Mouse (Mus musculus) embryonic facial prominence, embryonic 13.5 days (tissue): ENCODE results near the gene Srl. TPM values are rescaled to one million over a fixed set of nuclear protein-coding genes. Genes with fewer than 3 reads are reported as not detected.

Source experiments
- ATAC-seq: fragments of 200-750 bp; cut with Nextera tagmentation; 2 replicates; pipeline ENCODE4 v1.8.0; 2017; ENCODE audit warnings: low read depth; ENCODE audit not compliant: insufficient number of reproducible peaks, insufficient read depth, low FRiP score, low TSS enrichment
- H3K27ac ChIP-seq: fragments of 300-500 bp; sonication (generic); 2 replicates; pipeline ENCODE4 v1.5.1; 2015; ENCODE audit warnings: moderate library complexity, mild to moderate bottlenecking, inconsistent platforms
- H3K27me3 ChIP-seq: fragments of 300-500 bp; sonication (generic); 2 replicates; pipeline ENCODE4 v1.6.1; 2015; ENCODE audit warnings: mild to moderate bottlenecking, inconsistent platforms
- H3K36me3 ChIP-seq: fragments of 300-500 bp; sonication (generic); 2 replicates; pipeline ENCODE4 v1.6.1; 2015; ENCODE audit warnings: mild to moderate bottlenecking, inconsistent platforms
- H3K4me1 ChIP-seq: fragments of 300-500 bp; sonication (generic); 2 replicates; pipeline ENCODE4 v1.6.1; 2015; ENCODE audit warnings: inconsistent platforms
- H3K4me2 ChIP-seq: fragments of 300-500 bp; sonication (generic); 2 replicates; pipeline ENCODE4 v1.6.1; 2015; ENCODE audit warnings: moderate library complexity, mild to moderate bottlenecking, inconsistent platforms
- H3K4me3 ChIP-seq: fragments of 300-500 bp; sonication (generic); 2 replicates; pipeline ENCODE4 v1.5.1; 2015; ENCODE audit warnings: mild to moderate bottlenecking, inconsistent platforms
- H3K9ac ChIP-seq: fragments of 300-500 bp; sonication (generic); 2 replicates; pipeline ENCODE4 v1.6.1; 2015; ENCODE audit warnings: mild to moderate bottlenecking, inconsistent platforms
- H3K9me3 ChIP-seq: fragments of 300-500 bp; sonication (generic); 2 replicates; pipeline ENCODE4 v1.6.1; 2016; ENCODE audit warnings: inconsistent platforms
- WGBS: fragments of 180-500 bp; shearing (Covaris S2); methylation state at CpG from one replicate; pipeline ENCODE4 v1.1.7; 2015; ENCODE audit warnings: mixed read lengths; 5-methylcytosine and 5-hydroxymethylcytosine counted together
- polyA plus RNA-seq: library from polyadenylated mRNA; unstranded; fragments of >200 nt; fragmentation: Nextera tagmentation; extraction: Ambion mirVana; gene quantifications from 2 replicates; pipeline ENCODE4 v1.2.1, GENCODE M21; 2015

Gene Srl
- polyA plus RNA-seq, 1 experiment from 2014 or later, result 21.1 TPM

DNA sequence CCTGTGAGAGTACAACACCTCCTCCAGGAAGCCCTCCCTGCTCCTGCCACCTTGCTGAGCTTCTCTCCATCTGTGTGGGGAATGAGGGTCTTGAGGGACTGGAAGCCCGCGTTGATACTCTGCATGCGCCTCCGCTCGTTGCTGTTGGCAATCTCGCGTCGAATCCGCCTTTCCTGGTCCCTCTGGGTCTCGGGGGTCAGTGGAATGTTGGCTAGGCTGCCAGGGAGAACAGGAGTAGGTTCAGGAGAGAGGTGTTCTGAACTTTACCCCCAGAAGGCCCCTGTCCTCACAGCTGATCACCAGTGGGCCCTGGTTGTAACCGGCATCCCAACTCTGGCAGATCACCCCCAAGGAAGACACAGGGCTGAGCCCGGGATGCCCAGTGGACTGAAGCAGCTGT, 10.3 kb upstream of the Srl start:
- H3K27me3 ChIP-seq, result no peaks in the 10 kb centered on the region
- H3K36me3 ChIP-seq, result peaks cover 49% of the 10 kb centered on the region
- 86% methylated on average over 12 of the region's 12 CpGs for WGBS
- peak overlapping the region; percentile 96 for H3K27ac ChIP-seq
- peaks cover 45% of the 10 kb centered on the region for H3K4me1 ChIP-seq
- ATAC-seq, result no peak
- H3K9ac ChIP-seq, result peak overlapping the region; percentile 59; the same call in 1 of the 2 replicates
- 0 out of 2 replicates have a peak overlapping the region, but pooled peaks have one; percentile 47 for H3K4me2 ChIP-seq
- no peaks in the 10 kb centered on the region for H3K9me3 ChIP-seq
- H3K4me3 ChIP-seq, result no peak overlapping the region

DNA sequence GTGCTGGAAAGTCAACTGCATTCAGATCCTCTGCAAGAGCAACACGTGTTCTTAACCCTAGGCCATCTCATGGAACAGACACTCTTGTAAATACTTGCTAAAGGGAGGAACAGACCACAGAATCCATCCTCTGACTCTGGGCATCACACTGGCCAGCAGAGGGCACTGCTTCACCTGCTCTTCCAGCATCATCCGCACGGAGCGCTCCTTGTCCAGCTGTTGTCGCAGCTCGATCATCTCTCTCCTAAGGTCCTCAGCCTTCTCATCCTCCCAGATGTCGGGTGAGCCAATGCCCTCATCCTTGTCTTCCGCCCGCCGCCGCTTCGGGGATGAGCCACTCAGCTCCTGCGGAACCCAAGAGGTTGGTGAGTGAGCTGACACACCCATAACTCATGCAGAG, 9.4 kb upstream of the Srl start:
- H3K9me3 ChIP-seq, result no peaks in the 10 kb centered on the region
- no peak overlapping the region for H3K9ac ChIP-seq
- H3K27ac ChIP-seq, result 0 out of 2 replicates have a peak overlapping the region, but pooled peaks have one; percentile 96
- peaks cover 39% of the 10 kb centered on the region for H3K4me1 ChIP-seq
- no peaks in the 10 kb centered on the region for H3K27me3 ChIP-seq
- no peak overlapping the region for H3K4me3 ChIP-seq
- ATAC-seq, result no peak
- H3K4me2 ChIP-seq, result no peak overlapping the region
- 35% methylated on average over 13 of the region's 13 CpGs for WGBS
- H3K36me3 ChIP-seq, result peaks cover 56% of the 10 kb centered on the region

DNA sequence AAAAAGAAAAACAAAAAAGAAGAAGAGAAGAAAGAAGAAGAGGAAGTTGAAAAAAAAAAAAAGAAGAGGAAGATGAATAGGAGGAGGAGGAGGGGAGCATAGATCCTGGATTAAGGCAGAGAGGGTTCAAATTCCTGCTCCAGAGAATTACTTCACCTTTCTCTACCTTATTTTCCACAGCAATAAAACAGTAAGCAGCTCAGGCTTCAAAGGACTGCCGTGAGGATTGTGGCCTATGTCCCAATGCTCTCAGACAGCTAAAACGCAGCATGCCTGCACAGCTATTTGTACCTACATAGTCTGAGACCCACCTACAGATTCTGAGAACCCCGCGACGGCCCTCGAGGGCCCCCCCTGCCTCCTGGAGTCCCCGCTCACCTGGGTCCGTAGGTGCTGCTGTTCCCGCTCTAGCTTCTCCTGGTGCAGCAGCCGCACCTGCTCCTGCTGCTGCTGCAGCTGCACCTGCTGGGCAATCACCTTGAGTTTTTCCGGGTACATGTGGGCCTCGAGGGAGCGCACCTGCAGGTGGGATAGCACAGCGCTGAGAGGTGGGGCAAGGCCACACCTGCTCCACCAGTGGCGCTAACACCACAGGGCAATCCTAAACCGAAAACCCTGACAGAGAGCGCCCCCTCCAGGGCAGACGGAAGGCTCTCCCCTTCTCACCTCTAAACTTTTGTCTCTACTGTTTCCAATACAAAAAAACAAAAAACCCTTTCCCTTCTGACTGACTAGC, 7.5 kb upstream of the Srl start:
- no peak for ATAC-seq
- no peak overlapping the region for H3K4me3 ChIP-seq
- no peaks in the 10 kb centered on the region for H3K9me3 ChIP-seq
- peaks cover 63% of the 10 kb centered on the region for H3K36me3 ChIP-seq
- WGBS, result 88% methylated on average over 18 of the region's 18 CpGs
- no peak overlapping the region for H3K9ac ChIP-seq
- no peak overlapping the region for H3K27ac ChIP-seq
- H3K27me3 ChIP-seq, result no peaks in the 10 kb centered on the region
- no peak overlapping the region for H3K4me2 ChIP-seq
- H3K4me1 ChIP-seq, result peaks cover 30% of the 10 kb centered on the region

DNA sequence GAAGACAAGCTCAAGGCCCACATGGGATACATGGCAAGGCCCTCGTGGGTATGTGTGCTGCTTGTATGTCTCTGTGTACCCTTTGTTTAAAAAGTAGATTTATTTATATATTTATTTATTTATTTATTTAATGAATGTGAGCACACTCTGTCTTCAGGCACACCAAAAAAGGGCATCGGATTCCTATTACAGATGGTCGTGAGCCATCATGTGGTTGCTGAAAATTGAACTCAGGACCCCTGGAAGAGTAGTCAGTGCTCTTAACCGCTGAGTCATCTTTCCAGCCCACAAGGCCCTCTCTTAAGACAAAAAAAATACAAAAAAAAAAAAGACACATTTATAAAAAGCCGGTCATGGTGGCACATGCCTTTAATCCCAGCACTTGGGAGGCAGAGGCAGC, 6.0 kb upstream of the Srl start:
- H3K4me1 ChIP-seq, result peaks cover 16% of the 10 kb centered on the region
- H3K9me3 ChIP-seq, result no peaks in the 10 kb centered on the region
- H3K27me3 ChIP-seq, result no peaks in the 10 kb centered on the region
- ATAC-seq, result no peak
- H3K4me3 ChIP-seq, result no peak overlapping the region
- H3K9ac ChIP-seq, result no peak overlapping the region
- WGBS, result 81% methylated on average over 5 of the region's 5 CpGs
- peaks cover 63% of the 10 kb centered on the region for H3K36me3 ChIP-seq
- no peak overlapping the region for H3K4me2 ChIP-seq
- no peak overlapping the region for H3K27ac ChIP-seq

DNA sequence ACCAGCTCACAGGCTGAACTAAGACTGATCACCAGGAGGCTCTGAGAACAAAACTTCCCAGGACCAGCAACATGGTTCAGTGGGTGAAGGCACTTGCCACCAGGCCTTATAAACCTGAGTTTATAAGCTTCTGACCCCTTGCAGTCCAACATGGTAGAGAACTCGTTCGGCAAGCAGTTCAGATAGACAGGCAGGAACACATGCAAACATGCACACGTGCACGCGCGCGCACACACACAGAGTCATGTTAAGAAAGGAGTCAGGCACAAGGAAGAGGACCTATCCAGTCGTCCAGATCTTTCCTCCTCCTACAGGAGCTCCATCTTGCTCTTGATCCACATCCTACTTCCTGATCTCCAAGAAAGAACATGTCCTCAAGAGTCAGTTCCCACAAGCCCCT, 5.2 kb upstream of the Srl start:
- ATAC-seq, result no peak
- no peak overlapping the region for H3K4me3 ChIP-seq
- H3K9me3 ChIP-seq, result no peaks in the 10 kb centered on the region
- H3K36me3 ChIP-seq, result peaks cover 63% of the 10 kb centered on the region
- no peak overlapping the region for H3K9ac ChIP-seq
- WGBS, result 94% methylated on average over 8 of the region's 8 CpGs
- no peak overlapping the region for H3K27ac ChIP-seq
- H3K27me3 ChIP-seq, result no peaks in the 10 kb centered on the region
- H3K4me1 ChIP-seq, result peaks cover 13% of the 10 kb centered on the region
- no peak overlapping the region for H3K4me2 ChIP-seq

DNA sequence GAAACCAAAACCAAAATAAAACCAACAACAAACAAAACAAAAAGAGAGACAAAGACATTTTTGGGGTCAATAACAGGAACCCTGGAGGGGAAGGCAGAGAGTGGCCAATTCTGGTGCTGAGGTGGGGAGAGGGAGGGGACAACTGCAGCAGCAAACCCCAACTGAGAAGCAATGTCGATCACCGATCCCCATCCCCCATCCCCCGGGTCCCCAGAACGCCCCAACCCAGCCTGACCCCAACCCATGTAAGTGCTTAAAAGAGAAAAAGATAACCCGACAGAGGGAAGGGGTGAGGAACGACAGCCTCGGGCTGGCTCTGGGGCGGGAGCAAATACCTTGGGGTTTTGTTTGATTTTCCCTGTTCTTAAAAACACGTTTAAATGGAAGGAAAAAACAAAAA, 3.2 kb upstream of the Srl start:
- no peak overlapping the region for H3K4me2 ChIP-seq
- 82% methylated on average over 9 of the region's 9 CpGs for WGBS
- H3K27me3 ChIP-seq, result no peaks in the 10 kb centered on the region
- no peak for ATAC-seq
- H3K36me3 ChIP-seq, result peaks cover 50% of the 10 kb centered on the region
- peaks cover 5% of the 10 kb centered on the region for H3K4me1 ChIP-seq
- H3K9ac ChIP-seq, result no peak overlapping the region
- no peaks in the 10 kb centered on the region for H3K9me3 ChIP-seq
- H3K27ac ChIP-seq, result no peak overlapping the region
- no peak overlapping the region for H3K4me3 ChIP-seq

DNA sequence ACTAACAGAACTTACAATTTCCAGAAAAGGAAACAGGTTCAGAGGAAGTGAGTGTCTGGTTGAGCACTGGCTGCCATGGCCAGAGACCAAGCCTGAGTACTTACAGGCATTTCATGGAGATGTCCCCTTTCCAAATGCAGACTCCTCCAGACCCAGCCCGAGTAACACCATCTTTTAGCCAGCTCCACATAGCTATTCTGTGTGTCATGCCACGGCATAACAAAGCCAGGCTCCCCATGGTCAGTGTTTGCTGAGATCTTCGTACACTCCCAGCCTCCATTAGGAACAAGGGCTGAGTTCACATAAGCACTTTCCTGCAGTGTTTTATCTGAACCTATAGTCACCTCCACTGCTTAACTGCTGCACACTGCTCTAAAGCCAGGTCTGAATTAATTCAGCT, 1.6 kb upstream of the Srl start:
- 88% methylated on average over 3 of the region's 3 CpGs for WGBS
- no peaks in the 10 kb centered on the region for H3K9me3 ChIP-seq

DNA sequence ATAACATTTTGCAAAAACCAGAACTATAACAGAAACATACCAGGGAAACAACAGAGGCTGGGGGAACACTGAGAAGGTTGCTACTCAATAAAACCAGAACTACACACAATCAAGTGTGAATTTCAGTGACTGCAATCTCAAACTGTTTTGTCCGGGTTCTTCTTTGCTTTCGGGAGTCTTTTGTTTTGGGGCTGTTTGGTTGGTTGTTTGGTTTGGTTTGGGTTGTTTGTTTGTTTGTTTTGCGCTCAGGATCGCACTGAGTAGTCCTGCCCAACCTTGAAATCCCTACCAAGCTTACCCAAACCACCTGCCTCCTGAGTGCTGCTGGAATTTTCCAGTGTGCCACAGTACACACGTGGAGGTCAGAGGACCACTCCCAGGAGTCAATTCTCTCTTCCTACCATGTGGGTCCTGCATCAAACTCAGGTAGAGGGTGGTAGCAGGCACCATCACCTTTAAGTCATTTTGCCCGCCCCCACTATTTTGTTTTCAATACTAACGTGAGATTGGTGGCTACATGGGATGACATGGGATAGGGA, 689 bp upstream of the Srl start:
- ATAC-seq, result no peak
- Histone ChIP-seq H3K27ac (0 out of 2 replicates have a peak overlapping the region, but pooled peaks have one; percentile 24), H3K4me2 (peak overlapping the region; percentile 60), H3K4me1 (peaks cover 19% of the 10 kb centered on the region), H3K36me3 (peaks cover 28% of the 10 kb centered on the region), H3K4me3 (peak overlapping the region; percentile 49), H3K9me3 (no peaks in the 10 kb centered on the region), H3K27me3 (no peaks in the 10 kb centered on the region), H3K9ac (peak overlapping the region; percentile 27; the same call in 1 of the 2 replicates)
- 46% methylated on average over 7 of the region's 7 CpGs for WGBS

More for the DNA sequence above, 1.6 kb upstream of the Srl start:
- H3K4me3 ChIP-seq, result no peak overlapping the region
- no peak overlapping the region for H3K27ac ChIP-seq
- ATAC-seq, result no peak
- peaks cover 12% of the 10 kb centered on the region for H3K4me1 ChIP-seq
- 0 out of 2 replicates have a peak overlapping the region, but pooled peaks have one; percentile 36 for H3K9ac ChIP-seq
- H3K36me3 ChIP-seq, result peaks cover 34% of the 10 kb centered on the region
- no peak overlapping the region for H3K4me2 ChIP-seq
- no peaks in the 10 kb centered on the region for H3K27me3 ChIP-seq

DNA sequence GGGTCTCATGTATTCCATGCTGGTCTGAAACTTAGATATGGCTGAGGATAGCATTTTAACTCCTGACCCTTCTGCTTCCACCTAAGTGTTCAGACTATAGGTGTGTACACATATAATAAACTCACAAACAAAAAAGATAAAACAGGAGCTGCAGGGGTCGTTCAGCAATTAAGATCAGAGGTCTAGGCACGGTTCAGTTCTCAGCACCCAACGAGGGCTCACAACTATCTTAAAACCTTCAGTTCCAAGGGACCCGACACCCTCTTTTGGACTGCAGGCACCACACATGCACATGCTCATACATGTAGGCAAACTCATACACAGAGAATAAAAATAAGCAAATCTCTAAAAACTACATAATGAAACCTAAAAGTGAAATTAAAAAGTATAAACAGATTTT, 583 bp downstream of the Srl start:
- no peaks in the 10 kb centered on the region for H3K9me3 ChIP-seq
- no peak for ATAC-seq
- peaks cover 17% of the 10 kb centered on the region for H3K36me3 ChIP-seq
- H3K4me3 ChIP-seq, result peak overlapping the region; percentile 49
- peak overlapping the region; percentile 70; the same call in 1 of the 2 replicates for H3K9ac ChIP-seq
- no peaks in the 10 kb centered on the region for H3K27me3 ChIP-seq
- H3K4me1 ChIP-seq, result peaks cover 19% of the 10 kb centered on the region
- 57% methylated on average over 4 of the region's 4 CpGs for WGBS
- H3K27ac ChIP-seq, result no peak overlapping the region
- H3K4me2 ChIP-seq, result peak overlapping the region; percentile 60

DNA sequence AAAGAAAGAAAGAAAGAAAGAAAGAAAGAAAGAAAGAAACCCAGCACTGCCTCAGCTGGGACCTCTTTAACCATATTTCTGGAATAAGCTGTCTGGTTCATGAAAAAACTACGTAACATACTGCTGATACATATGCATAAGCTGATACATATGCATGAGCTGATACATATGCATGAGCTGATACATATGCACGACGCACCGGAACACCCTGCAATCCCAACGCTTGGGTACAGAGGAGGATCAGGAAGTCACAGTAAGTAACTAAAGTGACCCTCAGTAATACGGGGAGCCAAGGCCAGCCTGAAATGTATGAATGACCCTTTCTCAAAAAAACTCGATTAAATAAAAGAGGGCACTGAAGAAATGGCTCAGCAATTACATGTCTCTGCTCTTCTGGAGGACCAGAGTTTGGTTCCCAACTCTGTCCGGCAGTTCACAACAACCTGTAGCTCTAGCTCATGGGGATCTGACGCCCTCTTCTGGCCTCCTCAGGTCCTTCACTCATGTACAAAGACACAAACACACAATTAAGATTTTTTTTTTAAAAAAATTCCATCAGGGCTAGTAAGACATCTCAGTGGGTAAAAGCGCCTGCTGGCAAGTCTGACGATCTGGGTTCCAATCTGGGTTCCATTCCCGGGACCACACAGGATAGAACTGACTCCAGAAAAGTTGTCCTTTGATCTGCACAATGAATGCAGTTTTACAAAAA, 1.4 kb downstream of the Srl start:
- WGBS, result 78% methylated on average over 12 of the region's 12 CpGs
- no peak overlapping the region for H3K27ac ChIP-seq

DNA sequence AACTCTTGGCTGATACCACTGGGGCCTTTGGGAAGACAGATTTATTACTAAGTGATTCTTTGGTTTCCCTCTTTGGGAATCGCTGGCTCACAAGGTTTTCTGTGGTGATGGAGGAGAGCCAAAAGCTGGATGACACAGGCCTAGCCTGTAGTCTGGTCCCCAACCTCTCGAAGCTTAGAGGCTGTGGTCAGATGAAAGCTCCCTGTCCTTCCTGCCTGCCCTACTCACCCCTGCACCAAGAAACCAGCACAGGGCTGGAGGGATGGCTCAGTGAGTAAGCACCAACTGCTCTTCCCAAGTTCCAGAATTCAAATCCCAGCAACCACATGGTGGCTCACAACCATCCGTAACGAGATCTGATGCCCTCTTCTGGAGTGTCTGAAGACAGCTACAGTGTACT, 2.1 kb downstream of the Srl start:
- no peak overlapping the region for H3K27ac ChIP-seq
- WGBS, result 87% methylated on average over 4 of the region's 4 CpGs
- no peak for ATAC-seq

More for the DNA sequence above, 1.4 kb downstream of the Srl start:
- ATAC-seq, result no peak
- Histone ChIP-seq H3K9ac (no peak overlapping the region), H3K27me3 (no peaks in the 10 kb centered on the region), H3K4me2 (no peak overlapping the region), H3K36me3 (peaks cover 8% of the 10 kb centered on the region), H3K4me3 (no peak overlapping the region), H3K4me1 (peaks cover 19% of the 10 kb centered on the region), H3K9me3 (no peaks in the 10 kb centered on the region)

More for the DNA sequence above, 2.1 kb downstream of the Srl start:
- H3K4me3 ChIP-seq, result no peak overlapping the region
- no peak overlapping the region for H3K9ac ChIP-seq
- H3K4me1 ChIP-seq, result peaks cover 19% of the 10 kb centered on the region
- no peaks in the 10 kb centered on the region for H3K9me3 ChIP-seq
- no peak overlapping the region for H3K4me2 ChIP-seq
- H3K27me3 ChIP-seq, result no peaks in the 10 kb centered on the region
- peaks cover 4% of the 10 kb centered on the region for H3K36me3 ChIP-seq
